Mouse (Mus musculus) erythroblast, embryonic 14.5 days (primary cell): ENCODE data around the gene Kcnj9. TPM values are rescaled to one million over a fixed set of nuclear protein-coding genes. Genes with fewer than 3 reads are reported as not detected.

Experiments
- H3K27me3 ChIP-seq: 2 replicates; pipeline ENCODE4 v1.6.1; 2012; ENCODE audit warnings: inconsistent platforms; ENCODE audit not compliant: control insufficient read depth
- H3K36me3 ChIP-seq: 2 replicates; pipeline ENCODE4 v1.6.1; 2012; ENCODE audit warnings: mild to moderate bottlenecking, inconsistent platforms; ENCODE audit not compliant: control insufficient read depth
- H3K4me1 ChIP-seq: 2 replicates; pipeline ENCODE4 v1.6.1; 2012; ENCODE audit warnings: inconsistent platforms; ENCODE audit not compliant: control insufficient read depth
- H3K4me3 ChIP-seq: replicated peaks from 2 replicates; pipeline ENCODE3; 2012; ENCODE audit warnings: moderate library complexity, mild to moderate bottlenecking, inconsistent platforms
- H3K9me3 ChIP-seq: 2 replicates; pipeline ENCODE4 v1.6.1; 2012; ENCODE audit warnings: low read length, inconsistent platforms, mixed read lengths; ENCODE audit not compliant: control insufficient read depth
- GATA1 ChIP-seq: IDR thresholded peaks from 2 replicates; pipeline ENCODE4 v1.6.1; 2012; ENCODE audit warnings: low read length, inconsistent platforms, mixed read lengths
- TAL1 ChIP-seq: IDR thresholded peaks from 3 replicates; pipeline ENCODE4 v1.6.1; 2012; ENCODE audit warnings: low read length, inconsistent platforms, mixed read lengths
- polyA plus RNA-seq: library from polyadenylated mRNA; stranded (reverse); fragments of >175 nt; gene quantifications from 2 replicates; pipeline ENCODE4 v1.2.3, GENCODE M21; 2012

Kcnj9 gene
- 0.01 TPM in 1 of 2 replicates, not detected in the other for polyA plus RNA-seq

DNA sequence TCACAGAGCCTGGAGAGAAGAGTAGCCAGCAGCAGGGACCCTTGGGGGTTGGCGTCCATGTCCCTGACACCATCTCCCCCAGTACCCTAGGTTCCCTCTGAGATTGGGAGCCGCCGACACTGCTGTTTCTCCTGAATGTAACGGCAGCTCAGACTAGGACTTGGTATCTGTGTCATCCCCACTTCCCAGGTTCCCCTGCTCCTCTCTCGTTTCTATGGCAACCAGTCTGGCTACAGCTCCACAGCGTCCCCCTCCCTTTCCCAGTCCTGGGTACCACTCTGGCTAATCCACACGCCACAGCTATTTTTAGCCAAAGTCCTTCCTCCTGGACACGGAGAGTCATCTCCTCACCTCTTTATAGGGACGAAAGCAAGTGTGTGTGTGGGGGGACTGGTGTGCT, at the start of gene Kcnj9:
Gene Kcnj9 (minus strand): TSS at position 188 of the 400 bp plus-strand sequence.
- TF ChIP-seq GATA1 (no peak), TAL1 (no peak)
- peaks cover 13% of the 10 kb centered on the region for H3K4me1 ChIP-seq
- no peaks in the 10 kb centered on the region for H3K36me3 ChIP-seq
- H3K4me3 ChIP-seq, result no peak within 1 kb of the TSS
- H3K27me3 ChIP-seq, result peaks cover 76% of the 10 kb centered on the region
- H3K9me3 ChIP-seq, result peaks cover 7% of the 10 kb centered on the region

DNA sequence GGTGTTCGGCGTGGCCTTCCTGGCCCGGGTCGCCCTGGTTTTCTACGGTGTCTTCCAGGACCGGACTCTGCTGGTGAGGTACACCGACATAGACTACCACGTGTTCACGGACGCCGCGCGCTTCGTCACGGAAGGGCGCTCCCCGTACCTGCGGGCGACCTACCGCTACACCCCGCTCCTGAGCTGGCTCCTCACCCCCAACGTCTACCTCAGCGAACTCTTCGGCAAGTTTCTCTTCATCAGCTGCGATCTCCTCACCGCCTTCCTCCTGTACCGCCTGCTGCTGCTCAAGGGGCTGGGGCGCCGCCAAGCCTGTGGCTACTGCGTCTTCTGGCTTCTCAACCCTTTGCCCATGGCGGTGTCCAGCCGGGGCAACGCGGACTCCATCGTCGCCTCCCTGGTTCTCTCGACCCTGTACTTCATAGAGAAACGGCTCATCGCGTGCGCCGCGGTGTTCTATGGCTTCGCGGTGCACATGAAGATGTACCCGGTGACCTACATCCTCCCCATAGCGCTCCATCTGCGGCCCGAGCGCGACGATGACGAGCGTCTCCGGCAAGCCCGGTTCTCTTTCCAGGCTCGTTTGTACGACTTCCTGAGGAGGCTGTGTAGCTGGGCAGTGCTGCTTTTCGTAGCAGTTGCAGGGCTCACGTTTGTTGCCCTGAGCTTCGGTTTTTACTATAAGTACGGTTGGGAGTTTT, 47.8 kb upstream of the Kcnj9 start:
- peaks cover 42% of the 10 kb centered on the region for H3K4me1 ChIP-seq
- H3K36me3 ChIP-seq, result peaks cover 38% of the 10 kb centered on the region
- H3K27me3 ChIP-seq, result no peaks in the 10 kb centered on the region
- no peaks in the 10 kb centered on the region for H3K9me3 ChIP-seq
- TF ChIP-seq GATA1 (no peak), TAL1 (no peak)
- peak overlapping the region; percentile 93 for H3K4me3 ChIP-seq

DNA sequence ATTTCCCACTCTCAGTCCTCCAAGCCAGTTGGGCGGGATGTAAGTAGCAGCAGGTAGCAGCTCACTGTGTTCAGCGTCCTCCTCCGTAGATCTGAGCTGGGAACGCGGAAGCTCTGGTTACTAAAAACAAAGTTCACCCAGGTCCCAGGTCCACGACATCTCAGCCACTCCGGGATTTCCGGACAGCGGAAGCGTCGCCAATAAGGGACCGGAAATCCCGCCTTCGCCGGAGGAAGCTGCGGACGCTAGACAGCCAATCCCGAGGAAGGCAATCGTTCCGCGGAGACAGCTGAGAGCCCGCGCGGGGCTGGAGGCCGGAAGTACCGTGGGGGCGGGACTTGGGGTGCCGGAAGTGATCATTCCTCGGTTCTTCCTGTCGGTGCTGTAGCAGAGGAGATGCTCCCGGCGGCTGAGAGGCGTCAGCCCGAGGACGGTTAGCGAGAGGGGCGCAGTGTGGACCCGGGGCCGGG, 47.1 kb upstream of the Kcnj9 start, which contains the start of gene Pigm:
Gene Pigm (plus strand): TSS at position 349 of the 470 bp plus-strand sequence.
- Histone ChIP-seq H3K27me3 (no peaks in the 10 kb centered on the region), H3K9me3 (no peaks in the 10 kb centered on the region), H3K36me3 (peaks cover 31% of the 10 kb centered on the region), H3K4me3 (peak within 1 kb of the TSS; percentile 93), H3K4me1 (peaks cover 42% of the 10 kb centered on the region)
- TF ChIP-seq GATA1, result no peak
- no peak for TF ChIP-seq TAL1

GRCm38 (mm10) chr1:172368768-172369418, 39.8 kb upstream of the Kcnj9 start:
- no peaks in the 10 kb centered on the region for H3K9me3 ChIP-seq
- H3K36me3 ChIP-seq, result no peaks in the 10 kb centered on the region
- H3K27me3 ChIP-seq, result peaks cover 14% of the 10 kb centered on the region
- no peak overlapping the region for H3K4me3 ChIP-seq
- H3K4me1 ChIP-seq, result peaks cover 33% of the 10 kb centered on the region
- TF ChIP-seq GATA1, result no peak
- TF ChIP-seq TAL1, result no peak

GRCm38 (mm10) chr1:172364684-172365083, 35.6 kb upstream of the Kcnj9 start:
- no peaks in the 10 kb centered on the region for H3K9me3 ChIP-seq
- TF ChIP-seq TAL1 (peak; percentile 68), GATA1 (no peak)
- H3K4me3 ChIP-seq, result peak overlapping the region; percentile 46

DNA sequence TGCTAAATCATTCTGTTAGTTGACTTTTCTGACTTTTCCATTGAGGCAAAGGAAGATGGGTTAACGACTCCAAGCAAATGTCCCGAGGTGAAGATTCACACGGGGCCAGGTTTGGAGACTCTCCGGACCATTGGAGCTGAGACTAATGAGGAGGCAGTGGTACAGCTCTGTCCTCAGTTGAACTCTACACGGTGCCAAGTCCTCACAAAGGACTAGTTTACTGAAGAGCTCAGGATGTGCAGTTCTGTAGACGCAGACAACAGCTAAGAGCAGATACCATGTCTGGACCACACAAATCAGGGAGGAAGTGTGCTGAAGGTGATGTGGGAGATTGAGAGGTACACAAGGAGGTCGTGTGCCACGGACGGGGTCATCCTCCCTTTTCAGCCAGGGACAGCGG, 29.2 kb upstream of the Kcnj9 start:
- Histone ChIP-seq H3K27me3 (peaks cover 29% of the 10 kb centered on the region), H3K4me1 (no peaks in the 10 kb centered on the region), H3K36me3 (no peaks in the 10 kb centered on the region), H3K9me3 (no peaks in the 10 kb centered on the region), H3K4me3 (no peak overlapping the region)
- TF ChIP-seq GATA1 (no peak), TAL1 (no peak)

More at GRCm38 (mm10) chr1:172364684-172365083, 35.6 kb upstream of the Kcnj9 start:
- Histone ChIP-seq H3K27me3 (peaks cover 18% of the 10 kb centered on the region), H3K4me1 (peaks cover 35% of the 10 kb centered on the region), H3K36me3 (no peaks in the 10 kb centered on the region)

- H3K9me3 ChIP-seq, result no peaks in the 10 kb centered on the region
- H3K4me3 ChIP-seq, result no peak overlapping the region
- TF ChIP-seq TAL1, result no peak
- TF ChIP-seq GATA1, result no peak
These were observed 28.4 kb upstream of the Kcnj9 start for GRCm38 (mm10) chr1:172357550-172357949.

GRCm38 (mm10) chr1:172355336-172355735, 26.2 kb upstream of the Kcnj9 start:
- H3K4me3 ChIP-seq, result no peak overlapping the region
- peaks cover 49% of the 10 kb centered on the region for H3K27me3 ChIP-seq
- H3K4me1 ChIP-seq, result no peaks in the 10 kb centered on the region
- no peaks in the 10 kb centered on the region for H3K9me3 ChIP-seq
- TF ChIP-seq GATA1 (no peak), TAL1 (no peak)
- H3K36me3 ChIP-seq, result no peaks in the 10 kb centered on the region

More at GRCm38 (mm10) chr1:172357550-172357949, 28.4 kb upstream of the Kcnj9 start:
- Histone ChIP-seq H3K27me3 (peaks cover 33% of the 10 kb centered on the region), H3K4me1 (no peaks in the 10 kb centered on the region), H3K36me3 (no peaks in the 10 kb centered on the region)

DNA sequence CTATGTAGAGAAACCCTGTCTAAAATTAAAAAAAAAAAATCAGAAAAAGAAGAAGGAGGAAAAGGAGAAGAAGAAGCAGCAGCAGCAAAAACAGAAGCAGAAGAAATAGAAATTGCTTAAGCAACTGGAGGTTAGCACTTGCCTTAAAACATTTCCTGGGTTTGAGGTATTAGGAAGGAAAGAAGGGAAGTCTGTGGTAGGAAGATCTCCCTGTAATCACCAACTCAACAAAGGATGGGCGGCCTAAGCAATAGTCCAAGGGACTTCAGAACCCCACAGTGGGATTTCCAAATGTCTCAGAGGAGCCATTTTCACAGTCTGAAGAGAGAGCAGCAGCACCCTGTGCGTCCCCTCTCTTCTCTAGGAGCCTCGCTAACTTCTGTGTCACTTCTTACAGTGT, 23.3 kb upstream of the Kcnj9 start:
- Histone ChIP-seq H3K9me3 (no peaks in the 10 kb centered on the region), H3K27me3 (peaks cover 36% of the 10 kb centered on the region), H3K36me3 (no peaks in the 10 kb centered on the region), H3K4me1 (no peaks in the 10 kb centered on the region), H3K4me3 (no peak overlapping the region)
- TF ChIP-seq GATA1, result no peak
- no peak for TF ChIP-seq TAL1
